Mouse (Mus musculus) left cerebral cortex, adult 9 months (tissue): ENCODE measurements around the gene Mapk10.

ENCODE experiments used
- DNase-seq, 2 experiments: peaks; one replicate each; pipeline ENCODE4 v3.0.0; 2022; ENCODE audit warnings: low spot score in 2 of 2

Gene Mapk10

GRCm38 (mm10) chr5:103166755-103167154 lies 44.4 kb downstream of the Mapk10 start:
- no peak for DNase-seq

- DNase-seq = no peak
Measured at GRCm38 (mm10) chr5:103164022-103164421, 47.1 kb downstream of the Mapk10 start.

- no peak for DNase-seq
Measured at GRCm38 (mm10) chr5:103161574-103161973, 49.6 kb downstream of the Mapk10 start.

GRCm38 (mm10) chr5:103161196-103161540 lies 50.0 kb downstream of the Mapk10 start:
- peak; percentile 68 to 69 for DNase-seq

GRCm38 (mm10) chr5:103160314-103161195 lies 50.6 kb downstream of the Mapk10 start:
- no peak for DNase-seq

- DNase-seq = no peak
Measured at GRCm38 (mm10) chr5:103140935-103141334, 70.2 kb downstream of the Mapk10 start.

- DNase-seq = peak in 1 of 2 experiments; percentile 38
Measured at GRCm38 (mm10) chr5:103134839-103135238, 76.3 kb downstream of the Mapk10 start.

- DNase-seq = no peak
Measured at GRCm38 (mm10) chr5:103133626-103134025, 77.5 kb downstream of the Mapk10 start.

- peak; percentile 22 for DNase-seq
Measured at GRCm38 (mm10) chr5:103132814-103133213, 78.3 kb downstream of the Mapk10 start.

GRCm38 (mm10) chr5:103119618-103120017 lies 91.5 kb downstream of the Mapk10 start:
- DNase-seq = no peak

GRCm38 (mm10) chr5:103115571-103115970 lies 95.6 kb downstream of the Mapk10 start:
- no peak for DNase-seq

- DNase-seq = no peak
Measured at GRCm38 (mm10) chr5:103112471-103112870, 98.7 kb downstream of the Mapk10 start.

GRCm38 (mm10) chr5:103109409-103109808 lies 101.7 kb downstream of the Mapk10 start:
- no peak for DNase-seq

- peak in 1 of 2 experiments; percentile 56 for DNase-seq
Measured at GRCm38 (mm10) chr5:103105441-103106414, 105.4 kb downstream of the Mapk10 start.

GRCm38 (mm10) chr5:103104082-103104481 lies 107.1 kb downstream of the Mapk10 start:
- DNase-seq = no peak

- no peak for DNase-seq
Measured at GRCm38 (mm10) chr5:103102876-103103393, 108.2 kb downstream of the Mapk10 start.

GRCm38 (mm10) chr5:103102176-103102575 lies 109.0 kb downstream of the Mapk10 start:
- no peak for DNase-seq

- peak; percentile 58 to 72 for DNase-seq
Measured at GRCm38 (mm10) chr5:103094166-103094565, 117.0 kb downstream of the Mapk10 start.

- no peak for DNase-seq
Measured at GRCm38 (mm10) chr5:103085844-103086243, 125.3 kb downstream of the Mapk10 start.

- DNase-seq = no peak
Measured at GRCm38 (mm10) chr5:103075451-103075850, 135.7 kb downstream of the Mapk10 start.

GRCm38 (mm10) chr5:103072200-103072825 lies 138.8 kb downstream of the Mapk10 start:
- no peak for DNase-seq
